Mouse (Mus musculus) frontal cortex, postnatal 36 days (tissue): ENCODE data around the gene Arhgap30.

ENCODE experiments used
- DNase-seq, 2 experiments: peaks; one replicate each; pipeline ENCODE4 v3.0.0; 2022; ENCODE audit warnings: low spot score in 2 of 2

Arhgap30 gene

DNA sequence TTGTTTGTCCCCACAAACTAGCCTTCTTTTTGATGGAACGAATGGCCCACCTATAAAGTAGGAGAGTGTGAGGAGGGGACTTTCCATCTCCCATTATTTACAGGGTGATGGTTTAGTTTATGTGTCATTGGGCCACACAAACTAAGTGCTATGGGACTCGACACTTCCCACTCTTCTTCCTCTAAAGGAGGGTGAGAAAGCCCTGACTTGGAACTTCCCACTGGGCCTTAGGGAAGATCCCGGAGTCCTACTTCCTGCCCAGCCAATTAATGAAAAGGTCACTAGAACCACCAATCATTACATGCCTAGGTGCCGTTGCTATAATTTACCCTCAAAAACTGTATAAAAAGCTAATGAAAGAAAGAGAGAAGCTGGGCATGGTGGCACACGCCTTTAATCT lies 43.4 kb downstream of the Arhgap30 start:
- no peak for DNase-seq

DNA sequence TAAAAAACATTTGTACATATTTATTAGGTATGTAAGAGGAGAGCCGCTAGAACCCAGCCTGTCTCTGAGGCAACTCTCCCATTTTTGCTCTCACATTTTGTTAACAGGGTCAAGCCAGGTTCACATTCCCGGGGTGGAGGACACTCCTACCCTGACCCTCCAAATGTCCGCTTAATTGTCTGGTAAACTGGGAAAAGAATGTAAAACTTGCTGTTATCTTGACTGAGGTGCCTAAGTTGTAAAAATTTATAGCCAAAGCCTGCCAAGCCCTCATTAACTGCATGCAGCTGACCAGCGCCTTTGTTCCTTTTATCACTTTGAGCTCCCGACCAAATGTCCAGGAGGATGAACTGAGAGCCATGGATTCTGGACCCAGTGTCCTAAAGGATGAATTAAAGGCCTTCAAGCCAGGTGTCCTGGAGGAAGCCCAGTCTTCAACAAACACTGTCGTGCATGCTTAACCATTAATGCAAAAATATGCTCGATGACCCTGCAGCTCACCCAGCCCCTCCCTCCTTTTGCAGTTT lies 46.6 kb downstream of the Arhgap30 start:
- no peak for DNase-seq

DNA sequence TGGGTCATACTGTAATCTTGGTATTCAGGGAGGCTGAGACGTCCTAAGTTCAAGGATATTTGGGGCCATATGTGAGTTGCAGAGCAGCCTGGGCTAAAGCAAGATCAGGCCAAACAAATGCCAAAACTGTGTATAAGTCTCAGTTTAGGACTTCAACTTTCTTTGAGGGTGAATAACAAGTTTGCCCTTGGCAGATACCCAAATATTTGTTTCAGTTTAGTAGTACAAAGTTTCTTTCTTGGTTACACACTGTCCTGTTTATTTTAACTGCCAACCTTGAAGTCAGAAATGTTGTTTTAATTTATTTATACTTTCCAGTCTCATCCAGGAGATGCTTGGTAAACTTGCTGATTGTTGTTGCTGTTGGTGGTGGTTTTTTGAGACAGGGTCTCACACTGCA lies 47.2 kb downstream of the Arhgap30 start:
- no peak for DNase-seq

DNA sequence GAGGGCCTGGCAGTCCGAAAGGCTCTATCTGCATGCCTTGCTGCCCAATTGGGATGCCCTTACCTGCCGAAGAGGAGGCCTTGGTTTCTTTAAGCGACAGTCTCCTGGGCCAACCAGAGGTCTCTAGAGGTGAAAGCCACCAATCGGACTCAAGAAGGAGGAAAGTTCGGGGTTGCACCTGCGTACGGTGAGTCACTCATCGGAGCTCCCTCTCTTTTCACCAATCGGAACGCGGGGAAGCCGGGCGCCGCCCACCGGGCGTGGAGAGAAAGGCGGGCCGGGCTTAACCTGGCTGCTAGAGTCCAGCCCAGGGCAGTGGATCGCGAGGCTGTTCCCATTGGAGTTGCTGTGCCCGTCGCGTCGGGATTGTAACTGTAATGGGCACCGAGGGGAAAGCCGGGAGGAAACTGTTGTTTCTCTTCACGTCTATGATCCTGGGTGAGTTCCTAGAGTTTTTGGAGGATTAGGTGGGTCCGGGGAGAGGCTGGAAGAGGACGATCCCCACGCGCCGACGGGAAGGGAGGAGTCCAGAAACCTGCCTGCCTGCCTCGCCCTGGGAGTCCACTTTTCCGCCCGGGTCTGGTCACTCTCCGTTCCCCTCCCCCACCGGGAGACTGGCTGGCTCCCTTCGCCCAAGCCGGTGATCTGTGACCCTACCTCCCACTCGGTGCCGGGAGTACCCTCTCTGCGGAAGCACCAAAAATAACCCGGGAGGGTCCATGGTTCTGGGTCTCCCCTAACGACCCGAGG lies 48.7 kb downstream of the Arhgap30 start, which contains the start of gene F11r:
Gene F11r, plus strand, starts transcription at position 272 of the 750 bp plus-strand sequence.
- peak in 1 of 2 experiments; percentile 15 for DNase-seq

DNA sequence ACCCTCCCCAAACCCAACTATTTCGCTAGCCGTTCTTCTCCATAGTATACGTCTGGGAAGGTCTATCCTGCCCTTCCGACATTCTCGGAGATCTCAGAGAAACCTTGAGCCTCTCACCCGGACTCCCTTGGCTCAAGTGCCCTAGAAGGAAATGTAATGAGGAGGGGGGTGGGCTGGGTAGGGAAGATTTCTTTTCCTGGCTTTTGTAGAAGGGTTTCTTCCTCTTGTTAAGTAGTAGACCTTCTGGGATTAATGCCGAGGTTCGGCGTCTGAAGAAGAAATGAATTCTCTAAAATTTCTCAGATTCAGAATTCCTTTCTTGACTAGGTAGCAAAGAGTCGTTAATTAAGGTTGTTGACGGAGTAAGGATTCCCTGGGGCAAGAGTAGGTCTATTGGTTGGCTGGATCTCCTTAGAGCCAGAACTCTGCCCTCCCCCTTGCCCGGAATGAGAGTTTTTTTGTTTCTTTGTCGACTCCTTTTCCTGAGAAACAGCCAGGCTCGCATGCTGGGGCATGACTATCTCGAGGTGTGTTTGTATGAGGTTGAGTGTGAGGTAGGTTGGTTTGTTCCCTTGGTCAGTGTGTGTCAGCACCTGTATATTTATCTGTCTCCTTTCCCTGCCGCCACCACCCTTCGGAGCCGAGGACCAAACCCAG lies 49.4 kb downstream of the Arhgap30 start:
- no peak for DNase-seq

DNA sequence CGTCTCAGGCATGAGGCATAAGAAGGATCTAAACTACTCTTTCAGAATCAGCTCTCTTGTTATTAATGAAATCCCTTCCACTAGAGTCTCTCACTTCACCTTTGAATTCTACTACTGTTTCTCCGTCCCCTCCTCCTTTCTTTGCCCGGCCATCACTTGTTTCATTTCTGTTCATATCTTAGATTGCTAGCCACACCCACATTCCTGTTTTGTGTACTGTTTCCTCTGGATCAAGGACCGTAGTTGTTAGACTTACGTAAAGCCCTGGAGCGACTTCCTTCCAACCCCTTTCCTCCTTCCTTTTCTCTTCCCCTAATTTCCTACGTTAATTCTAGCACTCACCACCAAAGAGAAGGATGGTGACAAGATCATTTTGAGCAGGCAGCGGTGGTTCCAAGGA lies 50.3 kb downstream of the Arhgap30 start:
- no peak for DNase-seq

DNA sequence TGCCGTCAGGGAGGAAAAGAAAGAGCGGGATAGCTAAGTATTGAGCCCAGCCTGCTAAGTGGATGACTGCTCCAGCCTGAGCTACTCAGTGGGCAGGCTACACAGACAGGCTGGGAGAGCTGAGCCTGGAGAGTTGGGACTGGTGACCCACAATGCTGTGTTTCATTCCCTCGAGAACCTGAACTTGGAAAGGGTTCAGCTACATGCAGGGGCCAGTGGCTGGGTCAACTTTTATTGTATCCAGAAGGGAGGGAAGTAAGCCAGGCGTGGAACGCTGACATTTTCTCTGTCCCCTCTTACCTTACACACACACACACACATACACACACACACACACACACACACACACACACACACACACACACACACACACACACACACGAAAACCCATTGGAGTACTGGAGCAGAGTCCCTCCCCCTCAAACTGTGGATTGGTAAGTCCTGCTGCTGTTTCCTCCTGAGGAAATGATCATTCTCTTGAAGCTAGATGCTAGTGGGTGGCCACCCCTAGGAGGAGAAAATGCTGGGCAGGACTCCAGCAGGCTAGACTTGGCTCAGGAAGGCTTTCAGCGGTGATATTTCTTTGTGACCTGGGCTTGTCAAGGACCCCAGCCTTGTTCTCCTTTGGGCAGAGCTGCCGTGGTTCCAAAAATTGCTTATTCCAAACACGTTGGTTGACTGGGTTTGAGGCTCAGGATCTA lies 51.4 kb downstream of the Arhgap30 start:
- DNase-seq: no peak

DNA sequence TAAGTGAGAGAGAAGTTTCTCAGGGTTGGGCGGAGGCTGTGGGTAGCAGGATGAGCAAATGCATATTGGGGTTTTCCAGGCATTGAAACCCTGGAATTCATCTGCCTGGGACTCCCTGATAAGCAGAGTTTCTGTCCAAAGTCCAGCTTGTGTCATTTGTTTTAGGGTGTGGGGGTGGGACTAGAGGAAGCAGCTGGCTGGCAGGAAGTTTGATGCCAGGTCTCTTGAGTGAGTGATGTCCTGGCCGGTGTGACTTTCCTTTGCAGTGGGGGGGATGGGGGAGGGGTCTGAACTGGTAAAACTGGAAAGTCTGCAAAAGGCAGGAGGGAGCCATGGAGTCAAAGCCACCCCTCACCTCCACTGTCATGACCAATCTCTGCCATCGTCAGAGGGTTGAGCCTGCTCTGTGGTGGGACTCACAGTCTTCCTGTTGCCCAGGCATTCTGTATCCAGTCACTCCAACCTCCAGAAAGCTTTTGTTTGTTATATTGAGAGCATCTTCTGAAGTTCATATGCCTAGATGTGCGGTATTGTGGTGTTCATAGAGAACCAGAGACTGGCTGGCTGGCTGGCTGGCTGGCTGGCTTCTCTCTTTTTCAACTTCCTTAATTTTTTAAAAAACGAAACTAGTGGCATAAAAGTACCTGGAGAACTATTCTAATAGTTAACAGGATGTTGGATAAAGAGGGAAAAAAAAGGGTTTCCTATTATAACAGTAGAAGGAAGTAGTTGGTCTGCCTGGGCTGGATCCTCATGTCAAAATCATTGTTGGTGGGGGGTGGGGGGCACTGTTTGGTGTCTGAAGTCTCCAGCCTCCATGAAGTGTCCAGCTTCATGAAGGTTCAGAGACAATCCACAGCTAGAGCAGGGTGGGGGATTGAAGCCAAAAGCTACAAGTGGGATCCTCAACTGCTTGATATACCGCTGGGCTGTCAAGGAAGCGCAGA lies 53.0 kb downstream of the Arhgap30 start:
- DNase-seq: no peak

DNA sequence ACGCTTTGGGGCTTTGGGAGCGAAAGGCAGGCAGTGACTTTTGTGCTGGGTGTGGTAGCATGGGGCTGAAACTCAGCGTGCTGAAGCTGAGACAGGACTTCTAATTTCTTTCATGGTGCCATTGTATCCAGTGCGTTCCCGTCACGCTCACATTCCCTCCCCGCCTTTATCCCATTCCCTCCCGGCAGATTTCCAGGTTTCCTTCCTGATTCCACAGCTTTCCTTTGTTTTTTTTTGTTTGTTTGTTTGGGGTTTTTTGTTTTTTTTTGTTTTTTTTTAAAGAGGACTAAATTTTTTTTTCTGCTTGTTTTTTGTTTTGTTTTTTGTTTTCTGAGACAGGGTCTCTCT lies 53.6 kb downstream of the Arhgap30 start:
- no peak for DNase-seq

DNA sequence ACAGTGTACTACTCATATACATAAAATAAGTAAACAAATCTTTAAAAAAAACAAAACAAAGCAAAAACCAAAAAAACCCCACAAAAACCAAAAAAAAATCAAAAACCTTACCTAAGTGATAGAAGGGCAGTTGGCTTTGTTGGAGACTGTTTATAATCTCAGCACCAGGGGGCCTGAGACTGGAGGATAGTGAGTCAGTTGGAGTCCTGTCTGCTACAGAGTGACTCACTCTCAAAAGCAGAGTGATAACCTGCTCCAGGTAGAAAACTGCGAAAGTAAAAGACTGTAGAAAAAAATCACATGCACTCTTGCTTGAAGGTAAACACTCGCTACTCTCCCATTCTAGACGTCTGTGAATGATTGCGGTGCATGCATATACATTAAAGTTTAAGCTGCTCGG lies 56.3 kb downstream of the Arhgap30 start:
- DNase-seq: no peak

DNA sequence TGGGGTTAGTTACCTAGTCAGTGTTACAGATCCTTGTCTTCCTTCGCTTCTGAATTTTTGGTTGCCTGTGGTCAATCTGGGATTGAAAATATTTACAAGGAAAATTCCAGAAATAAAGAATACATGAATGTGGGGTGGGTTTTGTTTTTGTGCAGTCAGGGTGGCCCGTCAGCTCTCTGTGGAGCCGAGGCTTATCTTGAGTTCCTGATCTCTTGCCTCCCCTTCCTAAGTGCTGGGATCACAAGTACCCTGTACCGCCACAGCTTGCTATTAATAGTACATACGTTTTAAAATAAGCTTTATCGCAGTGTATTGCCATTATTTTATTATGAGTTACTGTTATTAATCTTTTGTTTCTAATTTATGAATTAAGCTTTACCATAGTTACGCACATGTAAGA lies 58.1 kb downstream of the Arhgap30 start:
- no peak for DNase-seq

DNA sequence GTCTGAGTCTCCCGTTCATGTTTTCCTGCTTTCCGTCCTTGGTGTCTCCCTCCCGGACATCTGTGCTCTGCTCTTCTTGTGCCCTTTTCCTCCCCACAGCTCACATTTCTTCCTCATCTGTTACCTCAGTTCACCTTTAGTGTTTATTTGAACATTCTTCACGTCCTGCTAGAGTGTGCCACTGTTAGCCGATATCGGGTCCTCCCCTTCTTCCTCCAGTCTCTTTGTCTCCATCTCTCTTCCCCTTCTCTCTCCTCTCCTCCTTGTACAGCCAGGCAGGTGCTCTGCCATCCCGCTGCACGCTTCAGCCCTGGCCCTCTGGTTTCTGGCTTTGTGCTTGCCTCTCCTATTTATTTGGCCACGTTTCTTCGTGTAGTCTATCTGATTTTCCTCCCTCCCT lies 58.9 kb downstream of the Arhgap30 start:
- no peak for DNase-seq

DNA sequence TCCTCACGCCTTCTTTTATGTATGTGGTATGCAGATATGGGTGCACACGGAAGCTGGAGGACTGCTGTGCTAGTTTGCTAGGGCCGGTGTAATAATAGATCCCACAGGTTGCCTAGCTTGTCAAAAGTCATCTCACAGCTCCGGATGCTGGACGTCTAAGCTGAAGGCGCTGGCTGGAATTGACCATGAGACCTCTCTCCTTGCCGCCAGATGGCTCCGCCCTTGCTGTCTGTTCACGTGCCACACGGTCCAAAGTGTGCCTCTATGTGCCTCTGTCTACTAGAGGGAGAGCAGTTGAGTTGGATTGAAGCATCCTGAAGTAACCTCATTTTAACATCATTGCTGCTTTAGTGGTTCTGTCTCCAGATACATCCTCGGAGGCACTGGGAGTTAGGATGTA lies 61.3 kb downstream of the Arhgap30 start:
- DNase-seq: no peak

DNA sequence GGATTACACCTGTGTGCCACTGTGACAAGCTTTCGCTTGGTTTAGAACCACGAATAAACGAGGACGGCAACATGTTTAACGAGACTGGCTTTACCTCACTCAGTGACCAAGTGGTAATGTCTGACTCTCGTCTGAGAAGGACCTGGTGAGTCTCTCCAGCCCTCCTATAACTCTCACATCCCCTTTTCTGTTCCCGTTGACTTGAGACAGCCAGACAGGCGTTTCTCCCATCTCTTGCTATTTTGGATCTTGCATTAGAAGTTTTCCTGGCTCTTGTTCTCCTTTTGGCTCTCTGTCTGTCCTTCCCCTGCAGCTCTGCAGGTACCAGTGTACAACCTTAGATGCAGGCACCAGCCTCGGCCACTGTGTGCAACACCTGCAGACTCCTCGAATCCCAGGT lies 62.2 kb downstream of the Arhgap30 start:
- DNase-seq: no peak

DNA sequence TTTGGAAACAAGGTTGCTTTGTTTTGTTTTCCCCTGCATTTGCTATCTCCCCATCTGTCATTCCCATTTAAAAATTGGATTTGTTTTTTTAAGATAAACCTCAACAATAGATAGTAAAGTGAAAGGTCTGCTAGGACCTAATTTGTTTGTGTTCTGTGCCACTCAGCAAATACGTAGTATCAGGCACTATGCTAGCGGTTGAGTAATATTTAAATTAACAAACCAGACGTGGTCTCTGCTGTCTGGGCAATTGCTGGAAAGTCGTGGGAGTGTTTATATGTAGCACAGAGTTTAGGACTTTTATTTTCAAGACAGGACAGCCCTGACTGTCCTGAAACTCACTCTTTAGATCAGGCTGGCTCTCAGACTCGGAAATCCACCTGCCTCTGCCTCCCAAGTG lies 63.8 kb downstream of the Arhgap30 start:
- no peak for DNase-seq

DNA sequence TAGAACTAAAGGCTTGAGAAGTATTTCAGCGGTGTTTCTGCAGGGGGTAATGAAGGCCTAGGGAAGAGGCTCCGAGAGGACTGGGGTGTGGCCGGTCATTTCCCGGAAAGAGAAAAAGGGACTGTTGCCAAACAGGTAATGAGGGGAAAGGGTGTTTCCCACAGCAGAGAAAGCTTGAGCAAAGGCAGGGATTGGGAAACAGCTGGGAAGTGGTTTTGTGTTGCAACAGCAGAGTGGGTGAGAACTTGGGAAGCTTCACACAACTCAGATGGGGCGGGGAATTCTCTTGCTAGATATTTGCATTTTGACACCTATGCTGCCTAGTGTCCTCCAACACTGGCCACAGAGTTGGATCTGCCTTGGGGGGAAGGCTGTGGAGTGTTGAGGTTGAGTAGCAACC lies 64.2 kb downstream of the Arhgap30 start:
- no peak for DNase-seq

DNA sequence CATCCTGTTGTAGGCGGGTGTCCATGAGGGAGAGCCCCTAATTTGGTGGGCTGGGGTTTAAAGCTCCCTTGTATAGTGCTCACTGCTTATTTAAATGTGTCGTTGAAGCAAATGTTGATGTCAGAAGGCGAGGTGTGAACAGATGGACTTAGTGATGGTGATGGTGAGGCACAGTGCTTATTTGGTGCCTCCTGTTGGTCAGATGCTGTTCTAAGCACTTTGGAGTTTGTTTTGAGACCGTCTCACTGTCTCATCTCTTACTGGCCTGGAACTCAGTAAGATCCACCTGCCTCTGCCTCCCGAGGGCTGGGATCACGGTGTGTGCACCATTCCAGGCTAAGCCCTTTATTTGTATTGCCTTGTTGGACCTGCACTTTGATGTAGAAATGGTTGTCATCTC lies 66.2 kb downstream of the Arhgap30 start:
- DNase-seq: no peak

DNA sequence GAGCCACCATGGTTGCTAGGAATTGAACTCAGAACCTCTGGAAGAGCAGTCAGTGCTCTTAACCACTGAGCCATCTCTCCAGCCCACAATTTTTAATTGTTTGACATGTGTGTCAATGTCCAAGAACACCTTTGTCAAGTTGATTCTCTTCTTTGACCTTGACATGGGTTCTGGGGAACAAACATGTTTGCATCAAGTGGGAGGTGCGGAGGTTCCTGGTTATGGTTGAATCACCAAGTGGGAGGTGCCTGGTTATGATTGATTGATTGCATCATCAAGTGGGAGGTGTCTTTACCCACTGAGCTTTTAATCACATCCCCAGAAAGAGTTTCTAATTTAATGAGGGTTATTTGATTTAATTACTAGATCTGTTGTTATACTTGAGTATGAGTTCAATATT lies 68.8 kb downstream of the Arhgap30 start:
- no peak for DNase-seq

DNA sequence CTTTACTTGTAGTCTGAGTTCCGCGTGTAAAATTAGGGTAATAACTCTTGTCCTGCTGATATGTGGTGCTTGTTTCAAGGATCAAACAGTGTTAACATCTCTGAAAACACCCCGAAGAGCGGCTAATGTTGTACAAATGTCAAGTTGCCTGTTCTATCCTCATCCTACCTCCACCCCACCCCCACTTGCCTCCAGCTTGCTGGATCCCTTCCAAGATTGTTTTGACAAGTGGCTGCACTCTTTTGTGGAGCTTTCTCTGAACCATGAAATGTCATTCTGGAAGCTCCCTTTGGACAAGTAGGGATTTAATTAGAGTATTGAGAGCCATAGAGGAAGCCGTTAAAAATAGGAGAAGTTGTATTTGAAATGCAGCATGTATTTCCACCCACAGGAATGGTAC lies 71.0 kb downstream of the Arhgap30 start:
- no peak for DNase-seq
